In genomic region chr2:180756786-180757185, GRCm38 (mm10) we compare ENCODE assay signal across 36 mouse cellular contexts. TPM values are rescaled to one million over a fixed set of nuclear protein-coding genes. Genes with fewer than 3 reads are reported as not detected.
"Had no signal": no experiment of that assay in that cellular context is flagged by ENCODE, and none has a peak within 500 bp of the region (broad histone marks: within the 10 kb centered on the region; RNA-seq: fewer than 3 reads in every experiment).

No protein-coding gene starts in this region.

- H3K9ac ChIP-seq: hindbrain, embryonic 12.5 days; hindbrain, embryonic 15.5 days; kidney, embryonic 15.5 days; limb, embryonic 13.5 days; limb, embryonic 15.5 days; liver, embryonic 14.5 days had no signal

- H3K36me3 ChIP-seq: hindbrain, embryonic 12.5 days; hindbrain, embryonic 15.5 days; kidney, embryonic 15.5 days; limb, embryonic 13.5 days; limb, embryonic 15.5 days had no signal

- H3K4me1 ChIP-seq: kidney, embryonic 15.5 days; limb, embryonic 13.5 days; limb, embryonic 15.5 days had no signal

- H3K9me3 ChIP-seq: hindbrain, embryonic 12.5 days; hindbrain, embryonic 15.5 days; kidney, embryonic 15.5 days; limb, embryonic 13.5 days; limb, embryonic 15.5 days had no signal

- DNase-seq: gastrocnemius, adult 2 months; gastrocnemius, postnatal 14 days; gastrocnemius, postnatal 36 days; heart, adult 11 months; heart, adult 2 months; heart, postnatal 14 days; heart, postnatal 36 days; kidney, adult 11 months; kidney, adult 2 months; kidney, adult 9 months; kidney, postnatal 14 days; kidney, postnatal 36 days; layer of hippocampus, adult 9-11 months; layer of hippocampus, postnatal 36 days; left cerebral cortex, postnatal 4 days had no signal

- H3K27me3 ChIP-seq: hindbrain, embryonic 15.5 days had no signal

- H3K27ac ChIP-seq: gastrocnemius, adult 2 months; heart, adult 2 months; hindbrain, embryonic 12.5 days; hindbrain, embryonic 15.5 days; hindbrain, postnatal 0 days; kidney, embryonic 15.5 days; kidney, postnatal 0 days; limb, embryonic 13.5 days; limb, embryonic 15.5 days; liver, embryonic 14.5 days had no signal

- H3K4me3 ChIP-seq: gastrocnemius, adult 2 months; heart, adult 2 months; hindbrain, embryonic 12.5 days; hindbrain, embryonic 15.5 days; kidney, embryonic 15.5 days; limb, embryonic 13.5 days; limb, embryonic 15.5 days had no signal

- H3K4me2 ChIP-seq: heart, embryonic 11.5 days; hindbrain, embryonic 12.5 days; hindbrain, embryonic 15.5 days; kidney, embryonic 15.5 days; limb, embryonic 13.5 days; limb, embryonic 15.5 days; liver, embryonic 11.5 days had no signal

- ATAC-seq: intestine, embryonic 16.5 days had no signal

RNA-seq across cellular contexts. Expression of gene Bhlhe23, which starts 19.9 kb away (rescaled TPM):
- total RNA-seq: gastrocnemius, adult 2 months; gastrocnemius, postnatal 14 days; gastrocnemius, postnatal 36 days; heart, adult 2 months; heart, postnatal 14 days; heart, postnatal 36 days; hematopoietic stem cell, adult 5-6 weeks; layer of hippocampus, adult 18-20 months; layer of hippocampus, adult 8-10 months; layer of hippocampus, postnatal 36 days; left cerebral cortex, adult 8-10 months; left cerebral cortex, postnatal 4 days had no signal
- polyA plus RNA-seq: gonadal fat pad, adult 2 months; heart, adult 2 months; heart, embryonic 11.5 days; heart, embryonic 14.5 days; heart, embryonic 16.5 days; intestine, embryonic 14.5 days; intestine, embryonic 16.5 days; kidney, adult 2 months; kidney, embryonic 15.5 days; kidney, postnatal 0 days; large intestine, adult 2 months; limb, embryonic 11.5 days; limb, embryonic 15.5 days; liver, embryonic 11.5 days; liver, embryonic 14.5 days had no signal
